Mouse (Mus musculus) left cerebral cortex, adult 2 months (tissue): Measurements from ENCODE around the gene Klf13. TPM values are rescaled to one million over a fixed set of nuclear protein-coding genes. Genes with fewer than 3 reads are reported as not detected.

Experiments
- DNase-seq, 2 experiments: peaks; one replicate each; pipeline ENCODE4 v3.0.0; 2021 to 2022; ENCODE audit warnings: low spot score in 2 of 2, mixed read lengths in 1 of 2; ENCODE audit errors: extremely low spot score in 1 of 2
- H3K27ac ChIP-seq: fragments of 200-600 bp; 2 replicates; pipeline ENCODE4 v1.8.1; 2022
- H3K4me3 ChIP-seq: fragments of 200-600 bp; 2 replicates; pipeline ENCODE4 v1.8.1; 2022
- CTCF ChIP-seq: fragments of 200-600 bp; IDR thresholded peaks from 2 replicates; pipeline ENCODE4 v1.8.1; 2022; ENCODE audit warnings: antibody characterized with exemption, mild to moderate bottlenecking, moderate library complexity
- intact Hi-C: fragments of 180-260 bp; cut with DNase I; formaldehyde crosslinking; loops from one replicate; pipeline ENCODE4 v1.15.1; 2025
- total RNA-seq, 2 experiments: library from RNA; stranded (reverse); gene quantifications; 2 replicates each; pipeline ENCODE4 v1.2.3; 2021

The Klf13 gene
- total RNA-seq, 2 experiments from 2014 or later, result 179 to 199 TPM

DNA sequence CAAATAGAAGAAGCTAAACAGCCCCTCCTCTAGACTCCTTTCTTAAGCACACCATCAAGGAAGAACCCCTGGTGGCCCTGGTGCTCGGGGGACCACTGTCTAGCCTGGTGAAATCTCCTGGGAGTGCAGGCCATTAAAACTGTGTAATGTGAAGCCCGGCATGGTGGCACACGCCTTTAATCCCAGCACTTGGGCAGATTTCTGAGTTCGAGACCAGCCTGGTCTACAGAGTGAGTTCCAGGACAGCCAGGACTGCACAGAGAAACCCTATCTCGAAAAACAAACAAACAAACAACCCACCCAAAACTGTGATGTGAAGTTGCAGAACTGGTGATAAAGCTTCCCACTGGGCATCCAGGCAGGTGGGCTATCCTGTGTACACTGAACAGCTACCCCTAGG lies 24.9 kb upstream of the Klf13 start:
- intact Hi-C loops, result no loop called here
- no peak overlapping the region for H3K4me3 ChIP-seq
- no peak for TF ChIP-seq CTCF
- no peak for DNase-seq
- H3K27ac ChIP-seq, result no peak overlapping the region

DNA sequence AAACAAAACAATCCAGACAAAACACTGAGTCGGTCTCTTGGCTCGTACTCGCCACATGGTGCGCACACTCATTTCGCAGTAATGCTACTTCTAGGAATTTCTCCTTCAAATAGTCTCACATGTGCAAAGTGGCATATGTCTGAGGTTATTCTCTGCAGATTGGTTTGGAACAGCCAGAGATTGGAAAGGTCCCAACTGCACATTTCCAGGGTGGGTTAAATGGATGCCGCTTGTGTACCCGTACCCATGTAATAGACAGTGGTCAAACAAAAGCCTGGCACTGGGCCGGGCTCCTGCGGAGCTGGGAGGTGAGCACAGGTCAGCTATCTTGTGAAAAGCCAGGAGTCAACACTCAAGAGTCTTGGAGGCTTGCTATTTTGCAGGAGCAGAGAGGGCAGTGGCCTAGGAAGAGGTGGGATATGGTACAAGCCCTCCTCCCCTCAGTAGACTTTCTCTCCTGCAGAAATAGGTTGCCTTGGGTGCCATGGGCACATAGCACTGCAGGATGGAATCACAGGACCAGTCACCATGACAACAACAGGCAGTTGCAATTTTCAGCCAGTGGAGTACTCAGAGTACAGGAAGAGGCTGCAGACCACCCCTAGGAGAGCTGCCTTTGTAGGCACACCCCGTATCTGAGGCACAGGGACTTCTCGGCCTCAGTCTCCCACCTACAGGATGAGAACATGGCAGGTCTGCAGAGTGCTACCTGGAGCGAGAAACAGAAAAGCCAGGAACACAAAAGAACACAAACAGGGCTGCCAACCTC lies 19.3 kb upstream of the Klf13 start:
- intact Hi-C loops, result no loop called here
- TF ChIP-seq CTCF, result no peak
- DNase-seq, result peak in 1 of 2 experiments; percentile 32
- Histone ChIP-seq H3K27ac (peak overlapping the region; percentile 74), H3K4me3 (no peak overlapping the region)

DNA sequence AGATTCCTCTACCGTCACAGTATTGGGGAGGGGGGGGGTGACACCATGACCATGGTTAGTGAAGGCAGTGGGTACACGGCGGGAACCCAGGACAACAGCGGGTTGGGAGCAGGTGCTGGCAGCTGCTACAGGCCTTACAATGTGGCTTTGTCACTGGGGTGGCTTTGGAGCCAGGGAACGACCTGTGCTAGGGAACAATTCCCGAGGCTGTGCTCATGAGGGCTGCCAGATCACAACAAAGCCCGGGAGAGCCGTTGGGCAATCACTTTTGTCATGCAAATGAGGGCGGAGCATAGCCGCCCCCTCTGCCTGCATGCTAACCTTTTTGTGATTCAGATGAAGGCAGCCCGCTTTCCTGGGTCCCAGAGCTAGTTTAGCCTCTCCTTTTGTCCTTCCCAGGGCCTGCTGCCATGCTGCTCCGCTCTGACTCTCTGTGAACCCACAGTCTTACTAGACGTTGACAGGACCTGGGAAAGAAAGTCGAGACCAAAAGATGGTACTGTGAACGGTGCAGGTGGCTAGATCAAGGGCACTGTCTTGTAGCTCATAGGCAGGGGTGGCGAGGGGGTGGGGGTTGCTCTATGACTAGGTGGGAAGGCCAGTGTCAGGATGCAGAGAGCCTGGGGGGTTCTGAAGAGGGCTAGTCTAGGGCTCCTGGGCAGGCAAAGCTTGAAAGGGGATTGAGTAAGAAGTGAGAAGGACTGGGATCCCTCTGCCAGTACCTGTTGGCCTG lies 18.4 kb upstream of the Klf13 start:
- H3K27ac ChIP-seq, result peak overlapping the region; percentile 74
- DNase-seq, result peak; percentile 26 to 66
- H3K4me3 ChIP-seq, result no peak overlapping the region
- intact Hi-C loops, result no loop called here
- TF ChIP-seq CTCF, result no peak

DNA sequence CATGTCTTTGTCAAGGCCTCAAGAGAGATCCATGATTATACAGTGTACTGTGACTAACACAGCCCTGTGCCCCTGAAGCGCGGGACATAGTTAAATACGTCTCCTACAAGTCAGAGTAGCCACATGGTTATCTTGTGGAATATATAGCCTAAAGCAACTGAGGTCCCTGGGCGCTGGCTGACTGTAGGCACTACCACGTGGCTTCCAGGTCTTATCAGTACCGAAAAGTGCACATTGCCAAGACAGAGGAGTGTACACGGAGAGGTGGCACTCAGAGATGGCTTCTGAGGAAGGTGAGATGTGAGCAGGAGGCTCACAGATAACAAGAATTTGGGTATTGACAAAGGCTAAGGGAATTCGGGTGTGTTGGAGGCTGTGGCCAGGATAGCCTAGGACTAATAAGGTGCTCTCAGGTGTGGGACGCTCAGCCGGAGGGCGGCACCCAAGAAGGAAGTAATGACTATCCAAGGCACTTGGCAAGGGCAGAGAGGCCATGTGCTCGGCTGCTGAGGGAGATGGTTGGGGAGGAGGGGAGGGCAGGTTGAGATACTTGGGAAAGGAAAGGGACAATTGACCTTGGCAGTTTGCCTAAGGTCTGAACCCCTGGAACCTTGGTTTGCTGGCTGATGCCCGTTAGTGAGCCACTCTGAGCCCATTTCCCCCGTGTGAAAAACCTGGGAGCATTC lies 17.6 kb upstream of the Klf13 start:
- DNase-seq, result no peak
- intact Hi-C loops, result no loop called here
- Histone ChIP-seq H3K27ac (peak overlapping the region; percentile 41), H3K4me3 (no peak overlapping the region)
- no peak for TF ChIP-seq CTCF

DNA sequence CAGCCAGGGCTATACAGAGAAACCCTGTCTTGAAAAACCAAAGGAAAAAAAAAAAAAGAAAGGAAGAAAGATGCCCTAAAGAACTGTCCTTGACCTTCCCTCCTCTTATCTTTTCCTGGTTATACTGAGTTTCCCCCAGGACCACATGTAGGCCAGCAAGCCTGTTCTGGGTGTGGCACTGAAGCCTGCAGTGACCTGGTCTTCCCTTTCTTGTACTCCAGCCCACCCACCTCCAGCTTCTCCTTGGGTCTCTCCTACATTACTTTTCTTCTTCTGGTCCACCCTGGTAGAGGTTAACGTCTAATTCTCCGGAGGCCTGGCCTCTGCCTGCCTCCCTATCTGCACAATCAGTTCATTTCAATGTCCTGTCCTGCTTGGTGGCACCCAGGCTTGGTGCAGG lies 16.7 kb upstream of the Klf13 start:
- intact Hi-C loops, result no loop called here
- DNase-seq, result no peak
- TF ChIP-seq CTCF, result no peak
- Histone ChIP-seq H3K4me3 (no peak overlapping the region), H3K27ac (no peak overlapping the region)

DNA sequence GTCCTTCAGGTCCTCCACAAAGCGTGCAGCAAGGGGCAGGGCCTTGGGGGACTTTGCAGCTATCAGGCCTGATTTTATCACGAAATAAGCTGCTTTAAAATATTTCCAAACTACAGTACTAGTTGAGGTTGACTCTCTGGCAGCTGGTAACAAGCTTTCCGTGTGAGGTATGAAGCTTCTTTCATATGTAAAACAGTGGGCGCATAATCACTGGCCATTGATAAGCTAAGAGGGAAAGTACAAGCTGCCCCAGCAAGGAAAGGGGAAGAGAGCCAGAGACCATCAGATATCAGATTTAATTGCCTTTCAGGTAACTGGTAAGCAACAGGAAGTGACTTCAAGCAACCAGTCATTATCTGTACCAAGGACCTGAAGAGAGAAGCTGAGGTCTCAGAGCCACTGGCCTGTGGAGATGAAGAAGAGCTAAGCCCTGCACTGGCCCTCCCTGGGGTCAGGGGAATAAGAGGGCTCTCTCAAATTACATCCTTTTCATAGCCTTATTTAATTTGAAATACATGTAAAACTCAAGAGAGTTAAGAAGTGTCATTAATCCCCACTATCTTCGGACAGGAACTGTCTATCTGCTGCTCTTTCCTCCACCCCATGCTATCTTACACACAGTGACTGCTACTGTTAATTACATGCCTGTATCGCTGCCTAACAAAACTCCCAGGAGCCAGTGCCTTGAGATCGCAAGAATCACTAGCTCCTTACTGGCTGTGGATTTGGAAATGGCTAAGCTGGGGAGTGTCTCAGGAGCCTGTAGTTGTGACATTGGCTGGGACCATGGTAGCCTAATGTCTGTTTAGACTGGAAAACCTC lies 13.6 kb upstream of the Klf13 start:
- intact Hi-C loops, result no loop called here
- TF ChIP-seq CTCF, result no peak
- H3K4me3 ChIP-seq, result no peak overlapping the region
- no peak overlapping the region for H3K27ac ChIP-seq
- DNase-seq, result no peak

DNA sequence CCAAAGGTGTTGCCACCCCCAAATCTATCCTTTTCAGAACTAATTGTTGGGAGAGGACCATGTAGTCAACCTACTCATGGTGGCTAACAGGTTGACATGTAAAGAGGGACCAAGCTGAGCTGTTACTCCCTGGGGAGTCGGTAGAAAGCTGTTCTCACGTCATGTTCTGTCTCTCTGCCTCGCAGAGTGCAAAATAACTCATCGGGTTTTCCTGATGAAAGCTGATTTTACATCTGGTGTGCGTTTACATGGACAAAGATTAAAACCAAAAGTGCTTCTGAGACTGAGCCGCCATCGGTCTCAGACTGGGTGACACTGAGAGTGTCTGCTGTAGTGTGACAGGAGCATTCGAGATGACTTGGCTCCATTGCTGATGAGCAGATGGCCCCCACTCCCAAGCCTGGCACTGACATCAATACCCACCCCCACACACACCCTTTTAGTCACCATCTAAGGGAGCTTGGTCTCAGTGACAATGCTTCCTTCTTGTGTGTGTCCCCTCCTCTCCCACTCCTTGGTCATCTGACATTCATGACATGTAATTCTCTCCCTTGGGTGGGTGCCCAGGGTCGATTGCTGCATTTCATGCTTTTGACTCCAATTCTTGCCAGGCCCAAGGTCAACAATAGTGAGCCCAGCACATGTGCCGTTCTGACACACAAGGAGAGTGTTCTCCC lies 12.4 kb upstream of the Klf13 start:
- Histone ChIP-seq H3K27ac (peak overlapping the region; percentile 38), H3K4me3 (no peak overlapping the region)
- intact Hi-C loops, result no loop called here
- peak in 1 of 2 experiments; percentile 43 for DNase-seq
- no peak for TF ChIP-seq CTCF

DNA sequence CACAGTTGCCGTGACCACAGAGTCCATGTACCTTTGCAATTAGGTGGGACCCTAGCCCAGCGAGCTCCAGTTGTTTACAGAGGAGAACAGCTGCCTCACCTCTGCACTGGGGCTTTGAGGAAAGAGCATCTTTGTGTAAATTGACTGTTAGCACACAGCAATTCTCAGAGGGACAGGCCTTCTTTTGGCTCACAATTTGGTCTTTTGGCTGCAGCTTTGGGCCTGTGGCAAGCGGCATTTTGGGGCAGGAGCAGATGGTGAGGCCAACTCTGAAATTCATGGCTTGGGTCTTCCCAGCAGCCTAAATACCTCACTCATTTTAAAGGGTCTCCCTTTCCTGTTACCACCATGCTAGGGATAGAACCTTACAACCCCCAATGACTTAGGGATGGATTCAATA lies 10.5 kb upstream of the Klf13 start:
- H3K27ac ChIP-seq, result no peak overlapping the region
- H3K4me3 ChIP-seq, result no peak overlapping the region
- no peak for DNase-seq
- no peak for TF ChIP-seq CTCF
- intact Hi-C loops, result no loop called here

DNA sequence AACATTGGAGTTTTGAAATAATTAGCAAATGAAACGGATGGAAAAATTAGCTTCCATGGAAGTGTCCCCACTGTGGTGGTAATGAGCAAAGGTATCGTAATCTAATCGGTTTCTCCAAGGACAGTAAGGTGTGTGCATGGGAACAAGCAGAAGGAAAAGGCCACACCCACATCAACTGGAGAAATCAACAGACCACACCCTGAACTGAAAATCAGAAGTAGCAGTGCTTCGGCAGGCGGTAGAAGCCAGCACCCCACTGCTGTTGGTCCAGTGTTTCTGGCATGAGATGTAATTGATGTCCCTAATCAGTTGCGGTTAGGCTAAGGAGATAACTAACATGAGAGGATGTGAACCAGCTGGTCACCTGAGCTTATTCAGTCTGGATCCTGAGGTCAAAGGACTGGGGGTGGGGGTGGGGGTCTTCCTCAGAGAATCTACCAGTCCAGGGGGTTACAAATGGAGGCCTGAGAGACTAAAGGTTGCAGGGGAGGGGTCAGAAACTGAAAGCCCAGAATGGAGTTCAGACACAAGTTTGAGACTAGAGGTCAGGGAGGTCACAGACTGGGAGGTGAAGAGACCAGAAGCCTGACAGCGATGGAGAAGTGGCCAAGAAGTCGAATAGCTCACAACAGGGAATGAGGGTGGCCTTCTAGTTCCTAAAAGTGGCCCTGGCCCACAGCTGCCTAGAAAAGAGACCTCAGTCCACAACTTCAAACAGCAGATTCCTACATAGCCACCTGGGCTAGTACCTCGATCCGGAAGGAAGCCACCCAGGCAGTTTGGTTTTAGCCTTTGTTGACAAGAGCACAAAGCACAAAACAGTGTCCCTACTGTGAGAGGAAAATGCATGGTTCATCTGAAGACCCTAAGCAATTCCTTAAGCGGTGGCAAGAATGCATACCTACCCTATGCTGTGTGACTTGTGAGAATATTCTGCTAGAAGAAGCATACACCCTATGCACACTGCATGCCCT lies 9.1 kb upstream of the Klf13 start:
- Histone ChIP-seq H3K27ac (no peak overlapping the region), H3K4me3 (no peak overlapping the region)
- DNase-seq, result no peak
- no peak for TF ChIP-seq CTCF
- intact Hi-C loops, result no loop called here

DNA sequence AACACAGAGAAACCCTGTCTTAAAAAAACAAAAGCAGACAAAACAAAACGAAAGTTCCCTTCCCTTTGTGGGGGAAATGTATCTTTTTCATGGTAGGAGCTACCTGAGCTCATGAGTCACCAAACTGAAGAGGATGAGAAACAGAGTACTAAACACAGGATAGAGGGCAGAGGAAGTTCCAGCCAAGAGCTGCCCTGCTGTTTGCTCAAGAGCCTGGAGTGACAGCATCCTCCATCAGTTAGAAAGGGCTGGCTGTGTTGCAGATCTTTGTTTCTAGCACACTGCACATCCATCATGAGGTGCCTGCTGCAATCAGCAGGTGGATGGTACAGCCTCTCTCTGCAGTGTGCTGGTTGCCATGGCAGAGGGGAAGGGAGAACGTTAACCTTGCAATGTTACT lies 5.2 kb upstream of the Klf13 start:
- H3K27ac ChIP-seq, result no peak overlapping the region

More for the DNA sequence above, 5.2 kb upstream of the Klf13 start:
- H3K4me3 ChIP-seq, result no peak overlapping the region
- DNase-seq, result no peak
- intact Hi-C loops, result no loop called here
- no peak for TF ChIP-seq CTCF
